Mouse (Mus musculus): Measurements from ENCODE around the gene Vmp1.

Vmp1 gene

GRCm38 (mm10) chr11:86588583-86589298 is 94.9 kb downstream of the Vmp1 start:
- in situ Hi-C loops (cut with MboI, MseI), result loop anchor here (10.0 to 25.0 kb wide), 3 partner anchors 226 to 1166 kb away; partner anchors contain the start of gene Supt4a (in 1 of the 2)

- in situ Hi-C loops (cut with MboI, MseI), result loop anchor here (10.0 to 25.0 kb wide), 3 partner anchors 227 to 1167 kb away; partner anchors contain the start of gene Supt4a (in 1 of the 2)
Observed at GRCm38 (mm10) chr11:86587830-86588229, 95.8 kb downstream of the Vmp1 start.

- in situ Hi-C loops (cut with MboI, MseI), result loop anchor here (10.0 to 25.0 kb wide), 3 partner anchors 228 to 1168 kb away; partner anchors contain the start of gene Supt4a (in 1 of the 2)
Observed at GRCm38 (mm10) chr11:86586868-86587792, 96.5 kb downstream of the Vmp1 start.

- in situ Hi-C loops (cut with MboI, MseI), result loop anchor here (10.0 to 25.0 kb wide), 3 partner anchors 228 to 1168 kb away; partner anchors contain the start of gene Supt4a (in 1 of the 2)
Observed at GRCm38 (mm10) chr11:86586177-86586867, 97.3 kb downstream of the Vmp1 start.

- in situ Hi-C loops (cut with MboI, MseI), result loop anchor here (10.0 to 25.0 kb wide), 3 partner anchors 229 to 1169 kb away; partner anchors contain the start of gene Supt4a (in 1 of the 2)
Observed at GRCm38 (mm10) chr11:86585598-86585984, 98.0 kb downstream of the Vmp1 start.

GRCm38 (mm10) chr11:86584898-86585597 is 98.6 kb downstream of the Vmp1 start:
- in situ Hi-C loops (cut with MboI, MseI), result loop anchor here (10.0 to 25.0 kb wide), 3 partner anchors 230 to 1170 kb away; partner anchors contain the start of gene Supt4a (in 1 of the 2)

GRCm38 (mm10) chr11:86583990-86584897 is 99.4 kb downstream of the Vmp1 start:
- in situ Hi-C loops (cut with MboI, MseI), result loop anchor here (10.0 to 25.0 kb wide), 3 partner anchors 231 to 1171 kb away; partner anchors contain the start of gene Supt4a (in 1 of the 2)

- in situ Hi-C loops (cut with MboI, MseI), result loop anchor here (10.0 to 25.0 kb wide), 3 partner anchors 231 to 1171 kb away; partner anchors contain the start of gene Supt4a (in 1 of the 2)
Observed at GRCm38 (mm10) chr11:86583313-86583825, 100.3 kb downstream of the Vmp1 start.

- in situ Hi-C loops (cut with MboI, MseI), result loop anchor here (10.0 to 25.0 kb wide), 3 partner anchors 232 to 1172 kb away; partner anchors contain the start of gene Supt4a (in 1 of the 2)
Observed at GRCm38 (mm10) chr11:86582543-86583260, 100.9 kb downstream of the Vmp1 start.

GRCm38 (mm10) chr11:86581943-86582542 is 101.6 kb downstream of the Vmp1 start:
- in situ Hi-C loops (cut with MboI, MseI), result loop anchor here (10.0 to 25.0 kb wide), 3 partner anchors 233 to 1173 kb away; partner anchors contain the start of gene Supt4a (in 1 of the 2)

GRCm38 (mm10) chr11:86581250-86581753 is 102.3 kb downstream of the Vmp1 start:
- in situ Hi-C loops (cut with MboI, MseI), result loop anchor here (10.0 to 25.0 kb wide), 3 partner anchors 233 to 1173 kb away; partner anchors contain the start of gene Supt4a (in 1 of the 2)

- in situ Hi-C loops (cut with MboI, MseI), result loop anchor here (10.0 to 25.0 kb wide), 3 partner anchors 234 to 1174 kb away; partner anchors contain the start of gene Supt4a (in 1 of the 2)
Observed at GRCm38 (mm10) chr11:86580319-86581113, 103.1 kb downstream of the Vmp1 start.

GRCm38 (mm10) chr11:86579731-86580318 is 103.8 kb downstream of the Vmp1 start:
- in situ Hi-C loops (cut with MboI, MseI), result loop anchor here (10.0 to 25.0 kb wide), 3 partner anchors 235 to 1175 kb away; partner anchors contain the start of gene Supt4a (in 1 of the 2)

GRCm38 (mm10) chr11:86578809-86579730 is 104.6 kb downstream of the Vmp1 start:
- in situ Hi-C loops (cut with MboI, MseI), result loop anchor here in 1 of 2 experiments (25.0 kb wide), 1 partner anchor 1158 kb away; the partner anchor contains the start of gene Supt4a
